Comparison of ENCODE assay signal across 10 mouse cellular contexts in genomic region chr5:120102732-120103131, GRCm38 (mm10). TPM values are rescaled to one million over a fixed set of nuclear protein-coding genes. Genes with fewer than 3 reads are reported as not detected.
DNase-seq lines count a peak whose midpoint lies in the region; ATAC-seq lines count a peak whose summit lies in the region.
"Had no signal": no experiment of that assay in that cellular context is flagged by ENCODE, and none has a peak within 500 bp of the region (broad histone marks: within the 10 kb centered on the region; RNA-seq: fewer than 3 reads in every experiment).

No protein-coding gene starts in this region.

- peaks cover under 1% of the 10 kb centered on the region; the same call in 1 of the 2 replicates for H3K27me3 ChIP-seq in heart, embryonic 10.5 days (ENCODE audit: insufficient read depth, poor library complexity, severe bottlenecking)
- H3K27me3 ChIP-seq in heart, embryonic 12.5 days (replicated peaks) = no peaks in the 10 kb centered on the region; the same call in 1 of the 2 replicates
- H3K27me3 ChIP-seq in embryonic facial prominence, embryonic 14.5 days (replicated peaks; ENCODE audit: control insufficient read depth, insufficient read depth, low read length) = no peaks in the 10 kb centered on the region

- no peak for DNase-seq in heart, embryonic 10.5 days (ENCODE audit: low spot score)
- peak; percentile 77 to 79 for DNase-seq in B cell, adult 2 months
- peak; percentile 60 for DNase-seq in embryonic facial prominence, embryonic 14.5 days (ENCODE audit: low spot score)
- DNase-seq in kidney, postnatal 4 days = peak; percentile 70 to 77
- DNase-seq in lung, postnatal 25 days (ENCODE audit: low spot score) = peak; percentile 30
- DNase-seq in spleen, postnatal 14 days (ENCODE audit: low spot score in 2 of 2) = peak; percentile 18 to 45

- H3K9me3 ChIP-seq in heart, embryonic 10.5 days = no peaks in the 10 kb centered on the region
- H3K9me3 ChIP-seq in heart, embryonic 12.5 days (replicated peaks) = 0 out of 2 replicates have a peak, but pooled peaks cover 6% of the 10 kb centered on the region
- no peaks in the 10 kb centered on the region for H3K9me3 ChIP-seq in embryonic facial prominence, embryonic 14.5 days (ENCODE audit: control insufficient read depth, low read length)

- H3K27ac ChIP-seq in heart, embryonic 10.5 days = 0 out of 2 replicates have a peak overlapping the region, but pooled peaks have one; percentile 53
- no peak overlapping the region for H3K27ac ChIP-seq in heart, embryonic 12.5 days (ENCODE audit: poor library complexity, severe bottlenecking)
- H3K27ac ChIP-seq in embryonic facial prominence, embryonic 14.5 days (replicated peaks; ENCODE audit: low read depth, low read length) = no peak overlapping the region

- no peak overlapping the region for H3K4me2 ChIP-seq in heart, embryonic 12.5 days
- H3K4me2 ChIP-seq in embryonic facial prominence, embryonic 14.5 days (ENCODE audit: low read depth, low read length) = no peak overlapping the region

- peaks cover 17% of the 10 kb centered on the region for H3K4me1 ChIP-seq in heart, embryonic 10.5 days
- H3K4me1 ChIP-seq in heart, embryonic 12.5 days (replicated peaks) = peaks cover 6% of the 10 kb centered on the region; the same call in 1 of the 2 replicates
- H3K4me1 ChIP-seq in embryonic facial prominence, embryonic 14.5 days (ENCODE audit: control insufficient read depth, insufficient read depth, low read length) = no peaks in the 10 kb centered on the region

- no peaks in the 10 kb centered on the region for H3K36me3 ChIP-seq in heart, embryonic 10.5 days
- H3K36me3 ChIP-seq in heart, embryonic 12.5 days = no peaks in the 10 kb centered on the region
- no peaks in the 10 kb centered on the region for H3K36me3 ChIP-seq in embryonic facial prominence, embryonic 14.5 days (ENCODE audit: control insufficient read depth, insufficient read depth, low read length)

- no peak; the same call in 1 of the 2 replicates for ATAC-seq in heart, embryonic 12.5 days (ENCODE audit: insufficient number of reproducible peaks, low FRiP score)
- ATAC-seq in activated CD4-positive, CD25-positive, alpha-beta regulatory T cell, adult 4 months = peak; percentile 73
- ATAC-seq in embryonic facial prominence, embryonic 14.5 days (ENCODE audit: low read depth) = no peak

- H3K9ac ChIP-seq in heart, embryonic 12.5 days = no peak overlapping the region
- no peak overlapping the region for H3K9ac ChIP-seq in embryonic facial prominence, embryonic 14.5 days (ENCODE audit: low read depth, low read length)

- 18% methylated on average over 12 of the region's 12 CpGs for WGBS in heart, embryonic 10.5 days
- WGBS in heart, embryonic 12.5 days = 13% methylated on average over 12 of the region's 12 CpGs
- WGBS in embryonic facial prominence, embryonic 14.5 days = 14% methylated on average over 10 of the region's 12 CpGs

- no peak overlapping the region for H3K4me3 ChIP-seq in heart, embryonic 10.5 days
- H3K4me3 ChIP-seq in heart, embryonic 12.5 days = no peak overlapping the region
- no peak overlapping the region for H3K4me3 ChIP-seq in embryonic facial prominence, embryonic 14.5 days (ENCODE audit: low read depth, low read length)
- H3K4me3 ChIP-seq: erythroblast, embryonic 14.5 days; myocyte had no signal

RNA-seq across cellular contexts. Expression of gene Rbm19, which starts 13.5 kb away (rescaled TPM):
- polyA plus RNA-seq in heart, embryonic 10.5 days (2016; fragmentation: Nextera tagmentation; extraction: Ambion mirVana) = 27.8 and 31.4 TPM in 2 replicates
- polyA plus RNA-seq in heart, embryonic 12.5 days (2016; fragmentation: Nextera tagmentation; extraction: Ambion mirVana) = 21.9 and 22.8 TPM in 2 replicates
- polyA plus RNA-seq in activated CD4-positive, CD25-positive, alpha-beta regulatory T cell, adult 4 months (2017; shearing (Covaris generic)) = 10 to 100 TPM; 11.2 to 12.2 TPM
- 14.4 and 18.7 TPM in 2 replicates for polyA plus RNA-seq in embryonic facial prominence, embryonic 14.5 days (2014; fragmentation: Nextera tagmentation; extraction: Ambion mirVana)
